Mouse (Mus musculus) urinary bladder, postnatal 10 days (tissue): Measurements from ENCODE around the gene Taar9.
A peak's percentile ranks its signal among the peaks of the same experiment; 100 is the strongest.
"Not testable (repeated sequence)": the region's sequence is repeated elsewhere in the genome, so short reads cannot be mapped to it uniquely, and the experiment has no call there.

ENCODE experiments used
- DNase-seq: peaks from one replicate; pipeline ENCODE4 v3.0.0; 2022; ENCODE audit warnings: low spot score

Gene Taar9

GRCm38 (mm10) chr10:24109434-24109833 lies at the start of gene Taar9:
Taar9 (minus strand) TSS chr10:24109534.
- DNase-seq: not testable (repeated sequence)

- no peak for DNase-seq
These were observed 49.3 kb upstream of the Taar9 start for GRCm38 (mm10) chr10:24158470-24159254.

GRCm38 (mm10) chr10:24150086-24150485 lies 40.8 kb upstream of the Taar9 start:
- DNase-seq: no peak

GRCm38 (mm10) chr10:24149135-24149781 lies 39.9 kb upstream of the Taar9 start, which contains the start of gene Stx7:
Stx7 (plus strand) TSS chr10:24149302.
- DNase-seq: peak; percentile 61

GRCm38 (mm10) chr10:24142735-24143134 lies 33.4 kb upstream of the Taar9 start:
- DNase-seq: no peak

- DNase-seq: no peak
These were observed 29.4 kb upstream of the Taar9 start for GRCm38 (mm10) chr10:24138623-24139261.

- no peak for DNase-seq
These were observed 24.8 kb upstream of the Taar9 start for GRCm38 (mm10) chr10:24134071-24134645.

- DNase-seq: no peak
These were observed 23.8 kb upstream of the Taar9 start for GRCm38 (mm10) chr10:24133132-24133531.

GRCm38 (mm10) chr10:24132273-24132672 lies 22.9 kb upstream of the Taar9 start:
- no peak for DNase-seq

- DNase-seq: no peak
These were observed 22.3 kb upstream of the Taar9 start for GRCm38 (mm10) chr10:24131451-24132262.

- no peak for DNase-seq
These were observed 1.9 kb upstream of the Taar9 start for GRCm38 (mm10) chr10:24111116-24111778.

- DNase-seq: no peak
These were observed 1.1 kb downstream of the Taar9 start for GRCm38 (mm10) chr10:24108236-24108635.

- DNase-seq: no peak
These were observed 1.6 kb downstream of the Taar9 start for GRCm38 (mm10) chr10:24107747-24108146.

GRCm38 (mm10) chr10:24103299-24103698 lies 6.0 kb downstream of the Taar9 start:
- not testable (repeated sequence) for DNase-seq

GRCm38 (mm10) chr10:24101812-24102211 lies 7.5 kb downstream of the Taar9 start, which contains the start of gene Taar8c:
Taar8c (minus strand) TSS chr10:24101912.
- DNase-seq: not testable (repeated sequence)

GRCm38 (mm10) chr10:24097010-24097409 lies 12.3 kb downstream of the Taar9 start:
- not testable (repeated sequence) for DNase-seq

GRCm38 (mm10) chr10:24092194-24092593 lies 17.1 kb downstream of the Taar9 start, which contains the start of gene Taar8b:
Taar8b (minus strand) TSS chr10:24092294.
- DNase-seq: no peak

GRCm38 (mm10) chr10:24087168-24087567 lies 22.2 kb downstream of the Taar9 start:
- no peak for DNase-seq

GRCm38 (mm10) chr10:24086555-24086954 lies 22.8 kb downstream of the Taar9 start:
- no peak for DNase-seq

GRCm38 (mm10) chr10:24085936-24086335 lies 23.4 kb downstream of the Taar9 start:
- no peak for DNase-seq

- no peak for DNase-seq
These were observed 29.2 kb downstream of the Taar9 start for GRCm38 (mm10) chr10:24080166-24080565.
